Mouse (Mus musculus): ENCODE measurements around the gene Tnrc6c. TPM values are rescaled to one million over a fixed set of nuclear protein-coding genes. Genes with fewer than 3 reads are reported as not detected.

Gene Tnrc6c
- polyA plus RNA-seq, 1 experiment from 2014 or later: 35.4 TPM

DNA sequence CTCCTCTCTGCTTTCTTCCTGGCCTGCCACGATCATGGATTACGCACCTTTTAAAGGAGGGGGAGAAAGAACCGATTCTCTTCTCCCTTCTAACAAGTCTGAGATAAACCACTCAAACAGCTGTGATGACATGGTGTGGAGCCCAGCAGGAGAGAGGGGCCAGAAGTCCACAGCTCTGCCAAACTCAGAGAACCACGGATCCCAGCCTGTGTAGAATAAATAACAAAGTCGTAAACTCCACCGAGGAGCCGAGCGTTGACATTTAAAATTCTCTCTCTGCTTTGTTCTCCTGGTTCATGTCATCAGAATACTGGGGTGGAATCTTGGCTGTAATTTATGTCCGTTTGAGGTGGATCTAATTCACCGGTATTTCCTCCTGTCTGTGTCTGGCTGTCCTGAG is 34.5 kb upstream of the Tnrc6c start:
- no peak for ATAC-seq (replicated peaks)
- peaks cover 28% of the 10 kb centered on the region for H3K4me1 ChIP-seq
- peak overlapping the region; percentile 38; the same call in 1 of the 2 replicates for H3K27ac ChIP-seq
- no peaks in the 10 kb centered on the region for H3K9me3 ChIP-seq
- no peaks in the 10 kb centered on the region for H3K36me3 ChIP-seq (replicated peaks)
- H3K9ac ChIP-seq: no peak overlapping the region
- 52% methylated on average over 10 of the region's 10 CpGs for WGBS
- H3K4me3 ChIP-seq: no peak overlapping the region
- H3K4me2 ChIP-seq: no peak overlapping the region
- no peaks in the 10 kb centered on the region for H3K27me3 ChIP-seq (replicated peaks)

DNA sequence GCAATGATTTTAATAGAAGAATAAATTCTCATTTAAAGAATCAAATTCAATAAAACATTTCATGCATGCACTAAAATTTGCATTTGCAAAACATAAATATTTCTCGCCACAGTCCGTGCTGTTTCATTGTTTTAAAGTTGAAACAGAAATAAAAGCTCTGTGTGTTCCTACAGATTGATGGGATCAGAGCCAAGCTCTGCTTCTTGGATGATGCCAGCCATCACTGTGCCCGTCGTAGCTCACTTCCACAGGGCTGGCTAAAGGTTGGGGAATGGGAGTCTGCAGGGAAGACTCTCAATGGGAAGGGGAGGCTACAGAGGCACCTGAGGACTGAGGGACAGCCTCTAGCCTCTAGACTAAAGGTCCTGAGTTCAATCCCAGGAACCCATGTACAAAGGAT is 28.9 kb upstream of the Tnrc6c start:
- Histone ChIP-seq H3K4me2 (no peak overlapping the region), H3K9ac (no peak overlapping the region), H3K27ac (no peak overlapping the region), H3K4me1 (peaks cover 32% of the 10 kb centered on the region), H3K27me3 (replicated peaks) (no peaks in the 10 kb centered on the region), H3K9me3 (no peaks in the 10 kb centered on the region), H3K36me3 (replicated peaks) (no peaks in the 10 kb centered on the region), H3K4me3 (no peak overlapping the region)
- WGBS: 63% methylated on average over 4 of the region's 4 CpGs
- no peak for ATAC-seq (replicated peaks)

DNA sequence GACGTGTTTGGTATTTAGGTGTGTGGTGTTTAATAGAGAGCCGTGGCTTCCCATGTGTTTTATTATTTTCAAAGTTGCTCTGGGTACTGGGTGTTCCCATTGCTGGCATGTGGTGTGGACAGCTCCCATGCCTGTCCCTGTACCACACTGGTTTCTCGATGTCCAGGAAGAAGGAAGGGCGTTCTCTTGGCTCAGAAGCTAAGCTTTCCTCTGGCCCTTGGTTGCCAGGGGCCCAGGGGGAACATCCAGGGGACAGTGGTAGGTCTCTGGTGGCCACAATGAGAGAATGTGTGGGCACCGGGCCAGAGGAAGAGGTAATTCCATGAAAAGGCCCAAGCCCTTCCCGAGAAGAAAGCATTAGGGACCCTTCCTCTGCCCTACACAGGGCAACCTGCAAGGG is 27.5 kb upstream of the Tnrc6c start:
- ATAC-seq (replicated peaks): no peak
- Histone ChIP-seq H3K9ac (0 out of 2 replicates have a peak overlapping the region, but pooled peaks have one; percentile 8), H3K27me3 (replicated peaks) (no peaks in the 10 kb centered on the region), H3K27ac (peak overlapping the region; percentile 87), H3K36me3 (replicated peaks) (no peaks in the 10 kb centered on the region), H3K9me3 (no peaks in the 10 kb centered on the region), H3K4me1 (peaks cover 32% of the 10 kb centered on the region), H3K4me2 (peak overlapping the region; percentile 6), H3K4me3 (no peak overlapping the region)
- 61% methylated on average over 6 of the region's 6 CpGs for WGBS

DNA sequence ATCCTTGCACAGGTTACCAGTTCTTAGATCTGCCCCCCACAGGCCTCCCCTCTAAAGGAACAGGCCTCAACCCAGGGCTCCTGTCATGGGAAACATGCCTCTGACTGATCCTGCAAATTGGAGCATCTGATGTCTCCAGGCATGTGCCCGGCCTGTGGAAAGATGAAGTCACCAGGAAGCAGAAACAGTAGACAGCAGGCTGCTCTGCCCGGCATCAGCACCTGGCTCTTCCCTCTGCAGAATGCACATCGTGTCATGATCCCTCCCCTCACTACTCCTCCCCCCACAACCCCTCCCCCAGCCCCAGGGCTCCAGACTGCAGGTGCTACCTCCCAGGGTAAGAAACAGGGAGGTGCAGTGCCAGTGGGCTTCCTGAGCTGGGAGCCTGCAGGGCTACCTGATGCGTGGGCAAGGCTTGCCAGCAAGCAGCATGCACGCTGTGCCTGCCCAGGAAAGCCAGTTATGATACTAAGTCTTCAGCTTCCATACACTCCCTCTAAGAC is 27.0 kb upstream of the Tnrc6c start:
- Histone ChIP-seq H3K9ac (0 out of 2 replicates have a peak overlapping the region, but pooled peaks have one; percentile 8), H3K4me2 (peak overlapping the region; percentile 6), H3K27me3 (replicated peaks) (no peaks in the 10 kb centered on the region), H3K4me1 (peaks cover 32% of the 10 kb centered on the region), H3K36me3 (replicated peaks) (no peaks in the 10 kb centered on the region), H3K4me3 (no peak overlapping the region), H3K9me3 (no peaks in the 10 kb centered on the region), H3K27ac (peak overlapping the region; percentile 87)
- peak; percentile 32; the same call in 1 of the 2 replicates for ATAC-seq (replicated peaks)
- WGBS: 12% methylated on average over 5 of the region's 5 CpGs

DNA sequence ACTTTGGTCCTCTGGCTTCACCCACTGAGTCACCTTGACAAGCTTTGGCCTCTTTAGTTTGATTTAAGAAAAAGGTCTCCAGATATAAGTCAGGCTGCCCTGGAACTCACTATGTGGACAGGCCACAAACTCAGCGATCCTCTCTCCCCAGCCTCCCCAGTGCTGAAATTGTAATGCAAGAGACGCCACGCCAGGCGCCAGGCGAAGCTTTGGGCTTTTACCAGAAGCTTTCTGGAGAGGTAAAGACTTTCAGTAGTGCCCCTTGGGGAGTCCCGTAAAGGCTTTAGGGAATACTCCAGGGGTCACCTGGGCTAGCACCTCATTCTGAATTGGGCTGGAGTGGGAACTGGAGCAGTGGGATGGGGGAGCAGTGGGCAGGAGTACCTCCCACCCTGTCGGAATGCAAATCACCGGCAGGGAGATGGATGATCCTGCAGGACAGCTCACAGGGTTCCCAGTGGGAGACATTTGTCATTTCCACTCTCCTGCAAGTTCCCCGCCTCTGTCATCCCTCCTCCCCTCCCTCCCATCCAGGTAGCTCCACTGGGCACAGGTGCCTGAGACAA is 26.3 kb upstream of the Tnrc6c start:
- ATAC-seq (replicated peaks): no peak
- 15% methylated on average over 9 of the region's 9 CpGs for WGBS
- Histone ChIP-seq H3K4me2 (peak overlapping the region; percentile 32), H3K4me3 (peak overlapping the region; percentile 6; the same call in 1 of the 2 replicates), H3K27me3 (replicated peaks) (no peaks in the 10 kb centered on the region), H3K4me1 (peaks cover 32% of the 10 kb centered on the region), H3K9me3 (no peaks in the 10 kb centered on the region), H3K9ac (peak overlapping the region; percentile 12; the same call in 1 of the 2 replicates), H3K36me3 (replicated peaks) (no peaks in the 10 kb centered on the region), H3K27ac (peak overlapping the region; percentile 87)

DNA sequence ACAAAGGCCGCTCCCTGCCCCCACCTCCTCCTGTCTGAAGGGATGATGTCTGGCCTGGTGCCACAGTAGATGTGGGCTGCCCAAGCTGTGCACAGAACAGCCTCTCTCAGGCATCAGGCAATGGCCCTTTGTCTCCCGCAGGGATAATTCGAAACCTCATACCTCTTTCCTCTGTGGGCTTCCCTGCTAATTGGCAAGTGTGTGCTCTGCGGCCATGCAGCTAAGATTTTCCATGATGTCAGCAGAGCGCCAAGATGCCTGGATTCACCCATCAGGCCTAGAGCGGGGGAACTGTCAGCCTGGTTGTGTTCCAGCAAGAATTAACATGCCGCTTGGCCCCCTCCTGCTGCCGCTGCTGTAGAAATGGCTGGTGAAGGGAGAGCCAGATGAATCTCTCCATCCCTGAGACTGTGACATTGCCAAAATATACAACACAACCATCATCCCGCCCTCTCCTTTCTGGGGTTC is 25.7 kb upstream of the Tnrc6c start:
- Histone ChIP-seq H3K4me3 (peak overlapping the region; percentile 6; the same call in 1 of the 2 replicates), H3K27me3 (replicated peaks) (no peaks in the 10 kb centered on the region), H3K27ac (peak overlapping the region; percentile 87), H3K4me2 (peak overlapping the region; percentile 32), H3K36me3 (replicated peaks) (no peaks in the 10 kb centered on the region), H3K9me3 (no peaks in the 10 kb centered on the region), H3K4me1 (peaks cover 32% of the 10 kb centered on the region), H3K9ac (0 out of 2 replicates have a peak overlapping the region, but pooled peaks have one; percentile 12)
- WGBS: 10% methylated on average over 9 of the region's 9 CpGs
- peak; percentile 81 for ATAC-seq (replicated peaks)

GRCm38 (mm10) chr11:117629865-117630264 is 24.2 kb upstream of the Tnrc6c start:
- Histone ChIP-seq H3K4me2 (no peak overlapping the region), H3K27me3 (replicated peaks) (no peaks in the 10 kb centered on the region), H3K9ac (no peak overlapping the region), H3K4me1 (peaks cover 32% of the 10 kb centered on the region), H3K9me3 (no peaks in the 10 kb centered on the region), H3K36me3 (replicated peaks) (no peaks in the 10 kb centered on the region), H3K27ac (no peak overlapping the region), H3K4me3 (no peak overlapping the region)
- 68% methylated on average over 2 of the region's 2 CpGs for WGBS
- ATAC-seq (replicated peaks): no peak

- Histone ChIP-seq H3K9ac (no peak overlapping the region), H3K4me2 (no peak overlapping the region), H3K36me3 (replicated peaks) (no peaks in the 10 kb centered on the region), H3K4me1 (peaks cover 36% of the 10 kb centered on the region), H3K4me3 (no peak overlapping the region), H3K27ac (no peak overlapping the region), H3K27me3 (replicated peaks) (no peaks in the 10 kb centered on the region), H3K9me3 (no peaks in the 10 kb centered on the region)
- ATAC-seq (replicated peaks): no peak
- 89% methylated on average over 10 of the region's 11 CpGs for WGBS
These were observed 23.1 kb upstream of the Tnrc6c start for GRCm38 (mm10) chr11:117630868-117631565.

DNA sequence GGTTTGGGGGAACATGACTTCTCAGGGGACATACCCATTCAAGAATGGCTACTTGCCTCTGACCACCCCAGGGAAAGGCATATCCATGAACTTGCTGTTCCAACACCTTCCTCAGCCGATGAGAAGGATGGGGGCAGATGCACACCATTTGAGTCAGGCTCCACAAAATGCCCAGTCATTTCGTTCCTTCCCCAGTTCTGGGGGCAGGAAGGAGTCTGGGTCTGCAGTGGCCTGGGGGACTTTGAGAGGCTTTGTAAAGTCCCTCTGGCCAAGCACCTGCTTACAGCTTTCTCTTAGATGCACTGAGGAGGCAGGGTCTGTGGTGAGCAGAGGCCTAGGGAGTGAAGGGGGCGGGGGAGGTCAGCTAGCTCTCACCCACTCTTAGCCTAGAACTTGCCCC is 20.8 kb upstream of the Tnrc6c start:
- no peak for ATAC-seq (replicated peaks)
- peaks cover 21% of the 10 kb centered on the region for H3K4me1 ChIP-seq
- H3K9ac ChIP-seq: no peak overlapping the region
- no peaks in the 10 kb centered on the region for H3K27me3 ChIP-seq (replicated peaks)
- no peak overlapping the region for H3K27ac ChIP-seq
- 87% methylated on average over 3 of the region's 3 CpGs for WGBS
- H3K36me3 ChIP-seq (replicated peaks): no peaks in the 10 kb centered on the region
- no peaks in the 10 kb centered on the region for H3K9me3 ChIP-seq
- no peak overlapping the region for H3K4me2 ChIP-seq
- H3K4me3 ChIP-seq: no peak overlapping the region

- Histone ChIP-seq H3K36me3 (replicated peaks) (no peaks in the 10 kb centered on the region), H3K4me1 (peaks cover 17% of the 10 kb centered on the region), H3K9ac (no peak overlapping the region), H3K27me3 (replicated peaks) (no peaks in the 10 kb centered on the region), H3K9me3 (no peaks in the 10 kb centered on the region), H3K4me3 (no peak overlapping the region), H3K4me2 (no peak overlapping the region), H3K27ac (peak overlapping the region; percentile 57; the same call in 1 of the 2 replicates)
- ATAC-seq (replicated peaks): no peak
- 18% methylated on average over 7 of the region's 7 CpGs for WGBS
These were observed 15.7 kb upstream of the Tnrc6c start for GRCm38 (mm10) chr11:117638386-117638785.

DNA sequence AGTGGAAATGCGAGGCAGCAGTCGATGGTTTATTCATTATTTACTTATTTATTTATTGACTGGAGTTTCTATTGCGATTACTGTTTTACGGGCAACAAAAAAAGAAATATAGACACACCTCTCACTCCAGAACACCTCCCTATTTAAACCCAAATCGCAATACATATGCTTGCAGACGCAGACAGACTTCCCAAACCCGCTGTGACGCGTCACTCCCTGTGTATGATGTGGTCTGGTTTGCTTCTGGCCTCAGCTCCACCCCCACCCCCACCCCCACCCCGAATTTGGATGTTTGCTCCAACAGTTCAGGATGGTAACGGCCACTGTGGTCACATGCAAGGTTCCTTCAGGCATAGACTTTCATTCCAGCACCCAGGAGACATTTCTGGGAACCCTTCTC is 15.3 kb upstream of the Tnrc6c start:
- ATAC-seq (replicated peaks): no peak
- peaks cover 17% of the 10 kb centered on the region for H3K4me1 ChIP-seq
- no peak overlapping the region for H3K4me2 ChIP-seq
- H3K9me3 ChIP-seq: no peaks in the 10 kb centered on the region
- WGBS: 45% methylated on average over 11 of the region's 11 CpGs
- no peaks in the 10 kb centered on the region for H3K27me3 ChIP-seq (replicated peaks)
- H3K9ac ChIP-seq: no peak overlapping the region
- H3K4me3 ChIP-seq: no peak overlapping the region
- no peaks in the 10 kb centered on the region for H3K36me3 ChIP-seq (replicated peaks)
- peak overlapping the region; percentile 57; the same call in 1 of the 2 replicates for H3K27ac ChIP-seq

DNA sequence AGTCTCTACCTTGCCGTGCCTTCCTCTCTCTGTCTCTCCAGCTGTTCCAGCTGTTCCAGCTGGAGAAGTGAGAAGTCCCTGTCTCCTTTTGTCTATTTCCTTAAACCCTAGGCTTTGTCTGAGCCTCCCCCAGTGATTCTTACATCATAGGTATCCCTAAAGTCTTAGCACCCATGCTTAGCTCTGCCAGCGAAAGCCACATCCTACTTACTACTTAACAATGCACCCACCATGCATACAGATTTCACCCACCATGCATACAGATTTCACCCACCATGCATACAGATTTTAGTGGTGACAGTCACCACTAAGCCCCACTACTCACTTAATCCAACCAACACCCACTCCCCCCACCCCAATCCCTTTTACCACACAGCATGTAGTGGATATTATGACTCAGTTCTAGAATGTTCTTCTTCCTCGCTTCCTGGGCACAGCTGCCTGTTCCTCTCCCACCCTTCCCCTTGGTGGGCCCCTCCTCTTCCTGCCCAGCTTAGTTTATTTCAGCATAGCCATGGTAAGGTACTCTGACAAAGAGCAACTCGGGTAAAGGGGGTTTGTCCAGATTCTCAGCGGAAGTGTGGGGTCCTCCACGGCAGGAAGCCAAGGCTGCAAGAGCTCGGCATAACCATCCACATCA is 14.6 kb upstream of the Tnrc6c start:
- 84% methylated on average over 7 of the region's 7 CpGs for WGBS
- Histone ChIP-seq H3K4me2 (no peak overlapping the region), H3K9ac (no peak overlapping the region), H3K9me3 (no peaks in the 10 kb centered on the region), H3K27ac (peak overlapping the region; percentile 57; the same call in 1 of the 2 replicates), H3K4me1 (peaks cover 17% of the 10 kb centered on the region), H3K36me3 (replicated peaks) (no peaks in the 10 kb centered on the region), H3K4me3 (no peak overlapping the region), H3K27me3 (replicated peaks) (no peaks in the 10 kb centered on the region)
- no peak for ATAC-seq (replicated peaks)

All from midbrain, embryonic 15.5 days (tissue).